Mouse (Mus musculus): ENCODE measurements around the gene Nap1l5.

GRCm38 (mm10) chr6:58882271-58882670, 24.6 kb downstream of the Nap1l5 start:
- TF ChIP-seq UBTF (IDR thresholded peaks at IDR 0.05; ENCODE audit: low read depth, low read length) (no peak), E2F4 (IDR thresholded peaks at IDR 0.05; ENCODE audit: insufficient replicate concordance, low read depth, low read length) (no peak), POLR2A (IDR thresholded peaks at IDR 0.05; ENCODE audit: low read depth, low read length) (no peak), CHD2 (IDR thresholded peaks at IDR 0.05; ENCODE audit: low read length) (no peak), CTCF (conservative IDR thresholded peaks at IDR 0.05 in 1 of 2, IDR thresholded peaks at IDR 0.05 in 1 of 2; ENCODE audit: low read depth in 2 of 2, low read length in 2 of 2) (no peak), EP300 (IDR thresholded peaks at IDR 0.05; ENCODE audit: low read length) (no peak), MXI1 (IDR thresholded peaks at IDR 0.05; ENCODE audit: low read depth, low read length) (no peak), POLR2AphosphoS2 (IDR thresholded peaks at IDR 0.05; ENCODE audit: low read depth, low read length) (no peak), HCFC1 (IDR thresholded peaks at IDR 0.05; ENCODE audit: low read depth, low read length) (no peak), ELF1 (IDR thresholded peaks at IDR 0.05; ENCODE audit: low read depth, low read length) (no peak), ETS1 (conservative IDR thresholded peaks at IDR 0.05; ENCODE audit: low read depth, low read length) (no peak)

All from CH12.LX (cell line).